Mouse (Mus musculus): ENCODE results near the gene Trim72. TPM values are rescaled to one million over a fixed set of nuclear protein-coding genes. Genes with fewer than 3 reads are reported as not detected.

Trim72 gene
- 100 to 1,000 TPM; 292 to 380 (median 338) TPM for total RNA-seq (2022)

DNA sequence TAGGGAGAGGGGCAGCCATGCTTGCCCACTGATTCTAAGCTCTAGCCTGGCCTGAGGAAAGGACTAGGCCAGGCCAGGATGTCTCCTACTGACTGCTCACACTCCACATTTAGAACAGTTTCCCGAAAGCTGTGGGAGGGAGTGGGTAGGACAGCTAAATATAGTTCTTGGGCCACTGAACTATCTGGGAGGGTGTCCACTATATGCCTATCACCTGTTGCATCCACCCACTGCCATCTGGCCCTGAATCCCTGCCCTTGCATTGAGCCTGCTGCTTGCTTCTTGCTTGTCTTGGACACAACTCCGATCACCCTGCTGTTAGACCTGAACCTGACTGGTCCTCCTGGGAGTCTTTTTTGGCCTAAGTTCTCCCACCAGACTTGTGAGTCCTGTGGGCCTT lies at the start of gene Trim72:
Gene Trim72 (plus strand): TSS at position 262 of the 400 bp plus-strand sequence.
- peak; percentile 64 for DNase-seq (ENCODE audit: low spot score)

DNA sequence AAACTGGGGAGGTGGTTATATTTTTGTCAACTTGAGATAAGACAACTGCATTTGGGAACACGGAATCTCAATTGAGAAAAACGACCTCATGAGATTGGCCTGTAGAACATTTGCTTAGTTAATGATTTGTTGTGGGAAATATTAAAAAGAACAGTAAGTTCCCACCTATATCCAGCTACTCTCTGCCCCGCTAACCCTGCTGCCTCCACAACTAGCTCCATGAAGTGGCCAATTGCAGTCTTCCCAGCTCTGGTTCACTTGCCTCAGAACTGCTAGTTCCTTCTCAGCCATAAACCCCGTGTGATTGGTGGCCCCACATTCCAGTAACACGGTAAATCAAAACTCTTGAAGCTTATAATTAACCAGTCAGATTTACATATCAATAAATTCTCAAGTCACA lies 44.4 kb upstream of the Trim72 start:
- DNase-seq (ENCODE audit: low spot score), result no peak

DNA sequence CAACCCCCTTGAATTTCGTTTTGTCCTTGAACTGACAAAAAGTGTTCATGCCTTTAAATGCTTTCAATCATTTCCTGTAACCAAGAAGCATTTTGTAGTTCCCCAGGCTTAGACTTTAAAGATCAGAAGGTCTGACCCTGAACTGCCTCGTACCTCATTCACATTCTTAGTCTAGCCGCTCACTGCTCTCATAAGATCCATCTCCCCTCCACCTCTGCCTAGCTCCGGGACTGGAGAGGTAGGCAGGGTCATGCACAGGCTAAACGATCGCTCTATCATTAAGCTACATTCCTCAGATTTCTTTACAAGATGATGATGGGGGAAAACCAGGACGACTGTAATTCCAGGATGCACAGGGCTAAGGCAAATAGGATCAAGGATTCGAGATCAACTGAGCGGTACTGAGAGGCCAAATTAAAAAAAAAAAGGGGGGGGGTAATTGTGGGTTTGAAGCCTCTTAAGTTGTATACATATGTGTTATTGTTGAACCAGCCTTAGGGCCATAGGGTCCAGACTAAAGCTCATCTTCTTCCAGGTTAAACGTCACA lies 37.3 kb upstream of the Trim72 start:
- DNase-seq (ENCODE audit: low spot score), result peak; percentile 12

DNA sequence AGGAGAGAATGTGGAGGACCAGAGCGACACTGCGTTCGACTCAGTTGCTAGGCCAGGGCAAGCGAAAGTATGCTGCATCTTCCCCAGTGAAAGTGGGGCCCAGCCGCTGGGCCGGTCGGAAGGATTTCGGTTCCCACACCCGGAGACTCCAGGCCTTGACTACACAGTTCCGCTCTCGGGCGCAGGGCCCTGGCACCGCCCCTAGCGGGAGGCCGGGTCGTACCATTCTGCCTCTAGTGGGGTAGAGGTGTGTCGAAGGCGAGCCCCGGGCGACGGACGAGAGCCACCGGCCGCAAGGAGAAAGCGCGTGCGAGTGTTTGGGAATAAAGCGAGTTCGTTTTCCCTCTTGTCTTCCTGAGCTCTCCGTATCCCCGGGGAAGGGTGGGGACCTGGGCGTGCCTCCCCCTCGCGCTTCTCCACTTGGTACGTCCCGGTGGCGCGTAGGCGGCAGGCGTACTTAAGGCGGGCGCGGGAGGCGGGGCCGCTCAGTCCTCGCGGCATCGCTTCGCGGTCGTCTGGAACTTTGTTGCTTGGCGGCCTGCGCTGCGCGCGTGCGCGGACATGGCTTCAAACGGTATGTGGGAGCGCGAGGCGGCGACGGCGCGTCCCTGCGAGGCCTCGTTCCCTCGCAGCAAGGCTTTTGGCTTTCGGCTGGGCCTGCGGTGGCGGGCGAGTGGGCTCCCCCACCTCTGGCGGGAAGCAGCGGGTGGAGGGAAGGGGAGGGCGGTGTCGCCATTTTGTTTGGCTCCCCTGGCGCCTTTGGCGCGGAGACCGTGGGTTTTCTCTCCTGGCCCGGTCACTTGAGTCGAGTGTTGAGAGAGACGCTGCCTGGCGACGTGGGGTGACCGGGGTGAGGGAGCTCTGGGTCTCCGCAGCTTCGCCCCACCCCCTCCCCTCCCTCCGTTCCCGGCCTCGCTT lies 36.5 kb upstream of the Trim72 start, which contains the start of gene Fus:
Gene Fus (plus strand): TSS at position 454 of the 918 bp plus-strand sequence.
- DNase-seq (ENCODE audit: low spot score), result peak; percentile 95

DNA sequence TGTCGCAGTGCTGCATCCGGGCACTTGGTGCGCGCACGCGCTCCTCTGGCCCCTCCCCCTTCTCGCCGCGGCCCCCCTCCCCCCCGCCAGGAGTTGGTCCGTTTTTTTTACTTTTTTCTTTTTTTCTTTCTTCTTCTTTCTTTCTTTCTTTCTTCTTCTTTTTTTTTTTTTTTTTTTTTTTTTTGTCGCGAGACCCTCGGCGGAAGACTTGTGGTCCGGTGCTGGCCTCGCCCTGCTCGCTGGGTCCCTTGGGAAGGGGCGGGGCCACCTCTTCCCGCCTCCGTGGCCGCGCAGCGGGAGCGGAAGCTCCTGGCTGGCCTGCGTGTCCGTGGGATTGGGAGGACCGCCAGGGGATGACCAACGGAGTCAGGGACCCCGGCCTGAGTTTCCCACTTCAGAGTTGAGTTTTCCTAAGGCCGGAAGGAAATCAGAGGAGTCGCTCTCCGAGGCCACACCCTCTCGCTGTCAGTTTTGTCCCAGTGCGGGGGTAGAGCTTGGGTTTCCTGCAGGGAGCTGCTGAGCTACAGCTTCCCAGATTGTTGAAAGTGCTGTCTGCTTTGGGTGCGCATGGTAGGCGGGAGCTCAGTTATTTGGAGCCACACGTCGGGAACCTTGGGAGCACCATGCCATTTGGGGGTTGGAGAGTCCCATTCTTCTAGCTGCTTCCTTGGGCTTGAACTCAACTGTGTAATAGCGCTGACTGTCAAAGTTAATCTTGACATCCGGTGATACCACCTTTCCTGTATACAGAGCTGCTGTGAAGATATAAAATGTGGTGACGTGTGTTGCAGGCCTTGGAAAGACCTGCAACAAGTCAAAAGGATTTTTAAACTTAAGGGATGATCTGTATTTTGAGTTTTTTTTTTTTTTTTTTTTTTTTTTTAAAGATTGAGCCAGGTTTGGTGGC lies 35.6 kb upstream of the Trim72 start:
- DNase-seq (ENCODE audit: low spot score), result peak; percentile 77

DNA sequence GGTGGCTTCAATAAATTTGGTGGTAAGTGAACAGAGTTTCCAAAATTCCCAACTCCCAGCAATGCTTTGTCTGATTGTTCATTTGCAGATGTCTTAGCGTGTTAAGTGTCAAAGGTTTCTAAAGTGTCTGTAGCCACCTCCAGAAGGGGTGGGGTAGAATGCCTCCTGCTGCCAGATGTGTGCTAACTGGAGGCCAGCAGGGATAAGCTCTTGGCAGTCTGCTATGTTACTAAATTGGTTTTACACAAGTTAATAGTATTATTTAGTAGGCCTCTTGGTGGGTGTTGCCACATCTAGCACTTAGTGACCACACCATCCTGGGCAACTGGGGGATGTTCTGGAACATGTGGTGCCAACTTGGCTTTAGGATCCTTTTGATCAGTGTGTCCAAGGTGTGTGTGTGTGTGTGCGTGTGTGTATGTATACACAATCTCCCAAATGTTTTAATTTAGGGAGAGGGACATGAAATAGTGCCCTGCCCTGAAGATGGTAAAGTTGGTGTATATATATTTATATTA lies 29.3 kb upstream of the Trim72 start:
- peak; percentile 36 for DNase-seq (ENCODE audit: low spot score)

DNA sequence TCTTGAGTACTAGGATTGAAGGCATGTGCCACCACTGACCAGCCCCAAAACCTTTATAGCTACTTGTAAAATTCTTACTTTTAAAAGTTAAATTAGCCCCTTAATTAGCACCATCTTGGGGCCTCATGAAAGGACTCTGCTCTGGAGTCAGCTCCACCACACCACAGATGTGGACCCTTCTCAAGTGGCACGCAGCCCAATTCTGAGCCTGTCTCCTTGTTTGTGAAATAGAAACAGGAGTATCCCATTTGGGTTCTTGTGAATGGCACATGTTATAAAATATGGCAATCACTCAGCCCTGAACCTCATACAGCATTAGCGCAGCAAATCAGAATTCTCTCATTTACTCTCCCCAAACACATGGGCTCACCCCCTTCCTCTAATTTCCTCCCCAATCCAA lies 24.9 kb upstream of the Trim72 start:
- no peak for DNase-seq (ENCODE audit: low spot score)

DNA sequence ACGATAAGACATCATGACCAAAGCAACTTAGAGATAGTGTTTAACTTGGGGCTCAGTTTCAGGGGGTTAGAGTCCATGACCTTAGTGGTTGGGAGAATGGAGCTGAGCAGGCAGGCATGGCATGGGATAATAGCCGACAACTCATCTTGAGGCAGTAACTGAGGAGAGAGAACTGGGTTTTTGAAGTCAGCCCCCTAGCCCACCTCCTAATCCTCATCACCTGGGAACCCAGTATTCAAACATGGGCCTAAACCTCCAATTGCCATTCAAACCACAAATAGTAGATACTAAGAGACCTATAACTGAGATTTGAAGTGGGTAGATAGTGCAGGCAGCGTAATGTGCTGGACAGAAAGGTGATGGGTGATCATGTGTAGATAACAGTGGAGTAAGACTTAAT lies 23.1 kb upstream of the Trim72 start:
- no peak for DNase-seq (ENCODE audit: low spot score)

DNA sequence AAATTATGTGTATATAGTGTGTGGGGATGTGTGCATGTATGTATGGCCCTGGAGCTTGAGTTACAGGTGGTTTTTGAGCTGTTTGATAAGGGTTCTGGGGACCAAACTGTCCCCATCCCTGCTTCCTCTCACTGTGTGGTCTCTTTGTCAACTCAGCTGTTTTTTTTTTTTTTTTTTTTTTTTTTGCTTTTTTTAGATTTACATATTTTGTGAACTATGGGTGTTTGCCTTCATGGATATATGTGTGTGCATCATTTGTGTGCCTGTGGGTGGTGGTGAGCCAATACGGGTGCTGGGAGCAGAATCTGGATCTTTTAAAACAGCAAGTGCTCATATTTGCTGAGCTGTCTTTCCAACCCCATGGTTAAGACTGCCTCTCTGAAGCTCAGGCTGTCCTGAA lies 14.8 kb upstream of the Trim72 start:
- no peak for DNase-seq (ENCODE audit: low spot score)

DNA sequence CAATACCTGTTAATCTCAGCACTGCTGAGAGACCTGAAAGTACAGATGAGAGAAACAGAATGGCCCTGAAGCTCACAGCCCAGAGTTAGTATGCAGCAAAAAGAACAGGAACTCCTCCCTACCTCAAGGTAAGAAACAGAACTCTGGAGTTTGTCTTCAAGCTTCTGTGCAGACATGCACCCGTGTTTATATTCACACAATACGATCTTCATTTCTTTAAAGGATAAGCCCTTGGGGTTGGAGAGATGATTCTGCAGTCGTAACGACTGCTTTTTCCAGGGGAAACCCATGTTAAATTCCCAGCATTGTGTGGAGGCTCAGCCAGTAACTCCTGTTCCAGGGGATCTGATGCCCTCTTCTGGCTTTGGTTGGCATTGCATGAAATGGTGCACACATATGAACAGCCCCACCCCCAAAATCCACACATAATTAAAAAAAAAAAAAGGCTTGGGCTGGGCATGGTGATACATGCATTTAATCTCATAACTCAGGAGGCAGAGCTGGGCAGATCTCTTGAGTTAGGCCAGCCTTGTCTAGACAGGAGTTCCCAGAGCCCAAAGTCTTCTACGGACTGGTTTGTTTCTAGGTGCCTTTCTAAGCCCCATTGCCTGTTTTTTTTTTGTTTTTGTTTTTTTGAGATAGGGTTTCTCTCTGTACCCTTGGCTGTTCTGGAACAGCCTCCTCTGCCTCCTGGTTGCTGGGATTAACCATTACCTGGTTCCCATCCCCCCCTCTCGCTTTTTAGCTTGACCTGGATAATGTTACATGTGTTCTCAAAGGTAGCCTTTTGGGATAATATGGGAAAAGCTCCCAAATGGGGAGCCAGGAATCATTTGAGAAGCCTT lies 11.9 kb upstream of the Trim72 start:
- DNase-seq (ENCODE audit: low spot score), result peak; percentile 69

DNA sequence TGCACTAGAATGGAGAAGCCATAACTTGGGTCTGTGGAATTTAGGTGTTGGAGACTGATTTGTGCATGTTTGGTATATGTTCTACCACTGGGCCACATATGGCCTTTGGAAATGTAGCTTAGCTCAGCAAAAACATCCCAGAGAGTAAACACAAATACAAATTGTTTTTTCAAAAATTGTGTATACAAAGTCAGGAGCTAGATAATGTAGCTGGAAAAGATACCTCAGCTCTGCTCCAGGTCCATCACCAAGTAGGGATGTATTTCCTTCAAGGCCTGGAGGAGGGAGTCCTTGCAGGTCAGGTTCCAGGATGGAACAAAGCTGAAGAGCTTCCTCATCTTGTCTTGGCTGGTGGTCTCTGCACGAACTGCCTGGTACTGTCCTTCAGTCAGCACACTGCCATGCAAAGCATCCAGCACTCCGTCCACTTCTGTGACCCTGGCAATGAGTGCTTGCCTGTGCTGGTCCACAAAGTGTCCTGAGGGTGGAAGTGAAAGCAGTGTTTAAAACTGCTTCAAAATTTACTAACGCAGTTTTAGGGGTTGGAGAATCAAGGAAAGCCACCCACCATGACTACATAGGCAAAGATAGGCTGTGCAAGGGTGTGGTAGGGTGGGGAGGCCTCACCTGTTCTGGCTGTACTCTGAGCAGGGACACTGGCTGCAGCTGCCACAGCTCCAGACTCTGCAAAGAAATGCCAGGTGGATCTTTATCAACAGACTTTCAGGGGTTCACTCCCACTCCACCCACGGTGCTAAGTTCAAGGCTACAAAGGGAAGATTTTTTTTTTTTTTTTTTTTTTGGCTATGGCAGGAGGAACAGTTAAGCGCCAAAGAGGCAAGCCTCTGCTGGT lies 11.0 kb upstream of the Trim72 start:
- DNase-seq (ENCODE audit: low spot score), result no peak

DNA sequence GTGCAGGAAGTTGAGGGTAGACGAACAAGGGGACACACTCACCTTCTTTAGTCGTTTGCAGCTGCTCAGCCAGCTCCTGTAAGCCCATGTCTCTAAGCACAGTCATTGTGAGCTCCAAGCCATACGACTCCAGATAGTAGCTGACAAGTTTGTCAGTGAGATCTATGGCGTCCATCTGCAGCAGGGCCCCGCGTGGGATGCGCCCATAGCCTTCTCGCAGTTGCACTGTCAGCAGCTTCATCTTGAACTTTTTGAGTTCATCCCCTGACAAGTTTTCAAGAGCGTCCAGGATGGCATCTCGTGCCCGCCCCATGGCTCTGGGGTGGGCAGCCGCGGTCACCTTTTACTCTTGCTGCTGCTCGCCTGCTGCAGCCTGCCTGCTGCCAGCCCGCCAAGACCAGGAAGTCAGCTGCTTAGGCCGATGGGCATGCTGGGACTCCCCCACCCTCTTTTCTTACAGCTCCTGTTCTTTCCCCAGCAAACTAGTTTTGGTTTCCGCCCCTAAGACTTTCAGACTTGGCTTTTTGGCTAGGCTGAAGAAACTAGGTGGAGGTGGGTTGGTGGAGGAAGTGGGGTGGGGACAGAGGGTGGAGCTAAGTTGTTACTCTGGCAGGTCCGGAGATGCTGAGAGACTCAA lies 10.3 kb upstream of the Trim72 start, which contains the start of gene Pycard:
Gene Pycard (minus strand): TSS at position 527 of the 637 bp plus-strand sequence.
- peak; percentile 41 for DNase-seq (ENCODE audit: low spot score)

DNA sequence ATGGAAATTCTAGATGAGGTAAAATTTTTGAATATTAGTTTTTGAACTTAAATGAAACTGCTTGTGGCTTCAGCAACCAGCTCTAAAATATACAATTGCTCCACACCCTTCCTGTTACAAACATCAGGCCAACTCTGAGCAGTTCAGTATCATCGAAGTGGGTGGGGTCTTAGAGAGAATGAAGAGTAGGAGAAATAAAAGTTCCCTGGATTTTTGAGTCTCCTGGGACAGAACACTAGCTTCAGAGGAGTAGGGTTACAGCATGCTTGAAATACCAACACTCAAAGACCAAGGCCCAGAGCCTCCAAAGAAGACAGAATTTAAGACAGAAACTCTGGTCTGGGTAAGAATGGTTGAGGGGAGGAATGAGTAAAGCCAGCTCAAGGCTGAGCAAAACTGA lies 4.3 kb upstream of the Trim72 start:
- no peak for DNase-seq (ENCODE audit: low spot score)

DNA sequence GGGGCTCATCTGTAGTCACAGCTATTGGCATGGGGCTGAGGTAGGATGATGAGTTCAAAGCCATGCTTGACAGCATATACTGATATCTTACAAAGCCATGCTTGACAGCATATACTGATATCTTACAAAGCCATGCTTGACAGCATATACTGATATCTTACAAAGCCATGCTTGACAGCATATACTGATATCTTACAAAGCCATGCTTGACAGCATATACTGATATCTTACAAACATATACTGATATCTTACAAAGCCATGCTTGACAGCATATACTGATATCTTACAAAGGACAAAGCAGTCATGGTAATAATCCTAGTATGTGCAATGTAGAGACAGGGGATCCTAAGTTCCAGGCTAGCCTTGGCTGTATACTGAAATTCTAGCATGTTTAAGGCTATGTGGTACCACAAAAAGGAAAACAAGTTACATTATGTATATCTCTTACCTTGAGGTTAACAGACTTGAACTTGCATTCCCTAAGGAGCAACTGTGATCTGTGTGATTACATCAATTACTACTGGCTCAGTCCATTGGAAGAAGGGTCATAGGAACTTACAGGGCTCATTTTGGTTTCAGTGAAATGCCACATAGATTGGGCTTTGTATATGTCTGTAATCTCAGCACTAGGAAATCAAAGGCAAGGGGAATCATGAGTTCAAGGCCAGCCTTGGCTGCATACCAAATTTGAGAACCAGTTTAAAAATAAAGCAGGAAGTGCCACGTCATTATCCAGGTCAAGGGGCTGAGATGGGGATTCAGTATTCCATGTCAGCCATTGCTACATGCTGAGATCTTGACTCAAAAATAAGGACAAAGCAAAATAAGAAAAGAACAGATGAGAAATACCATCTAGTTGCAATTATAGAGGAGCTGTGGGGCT lies 3.4 kb upstream of the Trim72 start:
- DNase-seq (ENCODE audit: low spot score), result no peak

DNA sequence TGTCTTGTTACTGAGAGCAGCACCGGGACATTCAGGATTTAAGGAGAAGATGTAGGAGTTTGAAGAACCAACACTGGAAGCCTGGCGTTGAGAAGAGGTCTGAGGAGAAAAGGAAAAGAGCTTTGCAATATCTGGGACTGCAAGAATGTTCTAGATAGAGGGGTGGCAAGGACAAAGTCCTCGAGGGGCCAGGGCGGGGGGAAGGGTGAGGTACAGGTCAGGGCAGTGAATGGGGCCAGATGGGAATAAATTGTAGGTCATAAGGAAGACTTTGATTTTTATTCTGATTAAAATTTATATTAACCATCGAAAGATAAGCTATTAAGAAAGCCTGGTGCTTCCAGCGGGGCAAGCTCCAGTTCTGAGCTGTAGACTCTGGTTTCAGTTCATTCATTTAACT lies 651 bp upstream of the Trim72 start:
- DNase-seq (ENCODE audit: low spot score), result no peak

DNA sequence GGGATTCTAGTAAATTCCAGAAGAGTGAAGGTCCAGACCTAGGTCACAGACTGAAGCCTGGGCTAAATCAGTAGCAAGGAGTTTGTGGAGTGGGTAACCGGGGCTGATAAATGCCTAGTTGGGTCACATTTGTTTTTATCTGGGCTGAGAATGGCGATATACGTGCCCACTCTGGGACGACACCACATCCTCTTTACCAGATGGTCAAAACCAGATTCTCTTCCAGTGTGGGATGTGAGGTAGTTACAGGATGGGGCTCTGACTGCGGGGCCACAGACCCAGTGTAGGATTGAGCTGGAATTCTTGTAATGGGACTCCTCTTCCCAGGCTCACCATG lies 369 bp downstream of the Trim72 start:
- DNase-seq (ENCODE audit: low spot score), result no peak

DNA sequence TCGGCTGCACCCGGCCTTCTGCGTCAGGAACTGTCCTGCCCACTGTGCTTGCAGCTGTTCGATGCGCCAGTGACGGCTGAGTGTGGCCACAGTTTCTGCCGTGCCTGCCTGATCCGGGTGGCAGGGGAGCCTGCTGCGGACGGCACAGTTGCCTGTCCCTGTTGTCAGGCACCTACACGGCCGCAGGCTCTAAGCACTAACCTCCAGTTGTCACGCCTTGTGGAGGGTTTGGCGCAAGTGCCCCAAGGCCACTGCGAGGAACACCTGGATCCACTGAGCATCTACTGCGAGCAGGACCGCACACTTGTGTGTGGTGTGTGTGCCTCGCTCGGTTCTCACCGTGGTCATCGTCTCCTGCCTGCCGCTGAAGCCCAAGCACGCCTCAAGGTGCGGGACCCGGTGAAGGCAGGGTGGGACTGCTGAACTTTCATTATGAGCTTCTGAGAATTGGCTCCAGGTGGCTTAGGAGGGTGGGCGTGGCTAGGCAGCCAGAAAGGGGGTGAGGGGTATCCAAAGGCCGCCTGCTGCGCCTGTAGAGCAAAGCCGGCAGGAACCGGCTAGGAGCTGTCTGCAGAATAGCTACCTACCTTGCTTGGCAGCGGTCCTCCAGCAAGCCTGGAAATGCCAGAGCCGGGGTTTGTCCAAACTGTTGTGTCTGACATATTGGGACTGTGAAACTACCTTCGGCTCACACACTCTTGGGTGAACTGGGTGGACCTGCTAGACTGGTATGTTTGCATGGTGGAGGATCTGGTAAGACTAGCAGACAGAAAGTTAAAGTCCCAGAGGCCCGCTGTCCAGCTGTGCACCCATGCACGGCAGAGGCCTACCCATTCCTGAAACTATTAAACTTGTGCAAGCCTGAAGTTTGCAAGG lies 976 bp downstream of the Trim72 start:
- no peak for DNase-seq (ENCODE audit: low spot score)

Data from heart, adult 8-10 months (tissue).